Mouse (Mus musculus): ENCODE measurements around the gene Mapk13.

GRCm38 (mm10) chr17:28797031-28797430, 27.9 kb downstream of the Mapk13 start:
- TF ChIP-seq CTCF (IDR thresholded peaks at IDR 0.05; ENCODE audit: low read depth): no peak
- no peak for TF ChIP-seq EP300 (optimal IDR thresholded peaks at IDR 0.05)
